Mouse (Mus musculus): ENCODE measurements around the gene Smo. TPM values are rescaled to one million over a fixed set of nuclear protein-coding genes. Genes with fewer than 3 reads are reported as not detected.

The Smo gene
- polyA plus RNA-seq, 1 experiment from 2014 or later = 2.9 TPM

DNA sequence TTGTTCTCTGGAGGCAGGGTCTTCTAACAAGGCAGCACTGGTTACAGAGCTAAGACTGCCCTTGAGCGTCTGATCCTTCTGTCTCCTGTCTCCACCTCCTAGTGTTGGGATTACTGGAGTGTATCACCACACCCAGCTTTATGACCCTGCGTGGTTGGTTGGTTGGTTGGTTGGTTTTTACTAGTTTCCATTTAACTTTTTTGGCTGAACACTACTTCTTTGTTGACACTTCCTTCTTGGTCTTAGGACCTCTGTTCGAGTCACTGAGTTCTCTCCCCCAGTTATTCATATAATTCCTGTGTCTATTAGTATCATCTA is 41.9 kb downstream of the Smo start:
- Histone ChIP-seq H3K36me3 (ENCODE audit: control insufficient read depth, insufficient read depth) (no peaks in the 10 kb centered on the region), H3K9me3 (replicated peaks; ENCODE audit: control insufficient read depth, low read length) (no peaks in the 10 kb centered on the region), H3K4me3 (ENCODE audit: low read depth, low read length) (no peak overlapping the region), H3K4me1 (ENCODE audit: control insufficient read depth, low read depth, low read length) (peaks cover 4% of the 10 kb centered on the region), H3K9ac (ENCODE audit: low read depth, low read length) (no peak overlapping the region), H3K27me3 (ENCODE audit: control insufficient read depth, insufficient read depth, low read depth, low read length) (no peaks in the 10 kb centered on the region), H3K27ac (ENCODE audit: low read length) (no peak overlapping the region), H3K4me2 (ENCODE audit: low read depth, low read length) (no peak overlapping the region)
- ATAC-seq (ENCODE audit: low read depth) = no peak
- WGBS (ENCODE audit: insufficient replicate concordance) = 74% methylated on average over 3 of the region's 3 CpGs

GRCm38 (mm10) chr6:29780082-29780481 is 44.8 kb downstream of the Smo start:
- no peaks in the 10 kb centered on the region for H3K9me3 ChIP-seq (replicated peaks; ENCODE audit: control insufficient read depth, low read length)
- no peak overlapping the region for H3K4me3 ChIP-seq (ENCODE audit: low read depth, low read length)
- H3K4me1 ChIP-seq (ENCODE audit: control insufficient read depth, low read depth, low read length) = peaks cover 21% of the 10 kb centered on the region
- no peaks in the 10 kb centered on the region for H3K36me3 ChIP-seq (ENCODE audit: control insufficient read depth, insufficient read depth)
- no peak overlapping the region for H3K4me2 ChIP-seq (ENCODE audit: low read depth, low read length)
- no peak for ATAC-seq (ENCODE audit: low read depth)
- no peak overlapping the region for H3K27ac ChIP-seq (ENCODE audit: low read length)
- H3K27me3 ChIP-seq (ENCODE audit: control insufficient read depth, insufficient read depth, low read depth, low read length) = no peaks in the 10 kb centered on the region
- H3K9ac ChIP-seq (ENCODE audit: low read depth, low read length) = no peak overlapping the region

GRCm38 (mm10) chr6:29780571-29780970 is 45.3 kb downstream of the Smo start:
- Histone ChIP-seq H3K27ac (ENCODE audit: low read length) (no peak overlapping the region), H3K4me1 (ENCODE audit: control insufficient read depth, low read depth, low read length) (peaks cover 21% of the 10 kb centered on the region), H3K4me2 (ENCODE audit: low read depth, low read length) (no peak overlapping the region), H3K9me3 (replicated peaks; ENCODE audit: control insufficient read depth, low read length) (no peaks in the 10 kb centered on the region), H3K4me3 (ENCODE audit: low read depth, low read length) (no peak overlapping the region), H3K36me3 (ENCODE audit: control insufficient read depth, insufficient read depth) (no peaks in the 10 kb centered on the region), H3K9ac (ENCODE audit: low read depth, low read length) (no peak overlapping the region), H3K27me3 (ENCODE audit: control insufficient read depth, insufficient read depth, low read depth, low read length) (no peaks in the 10 kb centered on the region)
- no peak for ATAC-seq (ENCODE audit: low read depth)
- WGBS (ENCODE audit: insufficient replicate concordance) = 83% methylated on average over 2 of the region's 2 CpGs

DNA sequence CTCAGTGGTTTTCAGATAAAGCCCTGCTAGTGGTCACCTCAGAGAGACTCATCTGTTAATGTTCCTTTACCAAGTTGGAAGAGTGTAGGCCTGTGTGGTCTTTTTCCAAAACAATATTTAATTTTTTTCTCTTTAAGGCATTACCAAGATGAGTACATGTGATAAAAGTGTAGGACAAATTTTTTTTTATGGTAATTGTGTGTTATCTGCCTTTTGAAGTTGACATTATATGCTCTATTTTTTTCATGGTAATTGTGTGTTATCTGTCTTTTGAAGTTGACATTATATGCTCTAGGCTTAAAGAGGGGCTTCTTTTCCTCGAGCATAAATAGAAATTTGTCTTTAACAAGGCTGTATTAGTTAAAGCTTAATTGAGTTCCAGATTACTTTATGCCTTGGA is 46.9 kb downstream of the Smo start:
- no peak overlapping the region for H3K4me2 ChIP-seq (ENCODE audit: low read depth, low read length)
- no peaks in the 10 kb centered on the region for H3K27me3 ChIP-seq (ENCODE audit: control insufficient read depth, insufficient read depth, low read depth, low read length)
- no peaks in the 10 kb centered on the region for H3K36me3 ChIP-seq (ENCODE audit: control insufficient read depth, insufficient read depth)
- 31% methylated on average over 1 of the region's 1 CpGs for WGBS (ENCODE audit: insufficient replicate concordance)
- ATAC-seq (ENCODE audit: low read depth) = no peak
- H3K9me3 ChIP-seq (replicated peaks; ENCODE audit: control insufficient read depth, low read length) = no peaks in the 10 kb centered on the region
- no peak overlapping the region for H3K4me3 ChIP-seq (ENCODE audit: low read depth, low read length)
- no peak overlapping the region for H3K9ac ChIP-seq (ENCODE audit: low read depth, low read length)
- peaks cover 16% of the 10 kb centered on the region for H3K4me1 ChIP-seq (ENCODE audit: control insufficient read depth, low read depth, low read length)
- H3K27ac ChIP-seq (ENCODE audit: low read length) = no peak overlapping the region

DNA sequence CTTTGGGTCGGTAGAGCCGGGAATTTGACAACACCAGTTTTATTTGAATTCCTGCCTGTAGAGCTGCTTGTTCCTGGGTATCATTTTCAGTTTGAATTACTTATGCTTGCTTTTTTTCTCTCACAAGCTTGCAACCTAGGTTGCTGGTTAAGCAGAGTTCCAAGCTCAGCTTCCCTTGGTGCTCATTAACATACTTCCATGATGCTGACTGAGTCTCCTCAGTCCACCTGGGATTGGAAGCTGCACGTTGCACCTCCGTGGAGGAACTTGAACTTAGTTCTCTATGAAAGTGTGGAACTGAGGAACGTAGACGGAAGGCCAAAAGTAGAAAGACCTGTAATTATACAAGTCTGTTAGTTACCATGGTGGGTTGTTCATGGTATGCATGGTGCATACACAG is 48.7 kb downstream of the Smo start:
- Histone ChIP-seq H3K9me3 (replicated peaks; ENCODE audit: control insufficient read depth, low read length) (no peaks in the 10 kb centered on the region), H3K4me2 (ENCODE audit: low read depth, low read length) (peak overlapping the region; percentile 30), H3K36me3 (ENCODE audit: control insufficient read depth, insufficient read depth) (no peaks in the 10 kb centered on the region), H3K4me3 (ENCODE audit: low read depth, low read length) (no peak overlapping the region), H3K27ac (ENCODE audit: low read length) (no peak overlapping the region), H3K9ac (ENCODE audit: low read depth, low read length) (no peak overlapping the region), H3K4me1 (ENCODE audit: control insufficient read depth, low read depth, low read length) (peaks cover 16% of the 10 kb centered on the region), H3K27me3 (ENCODE audit: control insufficient read depth, insufficient read depth, low read depth, low read length) (no peaks in the 10 kb centered on the region)
- WGBS (ENCODE audit: insufficient replicate concordance) = 85% methylated on average over 6 of the region's 6 CpGs
- ATAC-seq (ENCODE audit: low read depth) = no peak

DNA sequence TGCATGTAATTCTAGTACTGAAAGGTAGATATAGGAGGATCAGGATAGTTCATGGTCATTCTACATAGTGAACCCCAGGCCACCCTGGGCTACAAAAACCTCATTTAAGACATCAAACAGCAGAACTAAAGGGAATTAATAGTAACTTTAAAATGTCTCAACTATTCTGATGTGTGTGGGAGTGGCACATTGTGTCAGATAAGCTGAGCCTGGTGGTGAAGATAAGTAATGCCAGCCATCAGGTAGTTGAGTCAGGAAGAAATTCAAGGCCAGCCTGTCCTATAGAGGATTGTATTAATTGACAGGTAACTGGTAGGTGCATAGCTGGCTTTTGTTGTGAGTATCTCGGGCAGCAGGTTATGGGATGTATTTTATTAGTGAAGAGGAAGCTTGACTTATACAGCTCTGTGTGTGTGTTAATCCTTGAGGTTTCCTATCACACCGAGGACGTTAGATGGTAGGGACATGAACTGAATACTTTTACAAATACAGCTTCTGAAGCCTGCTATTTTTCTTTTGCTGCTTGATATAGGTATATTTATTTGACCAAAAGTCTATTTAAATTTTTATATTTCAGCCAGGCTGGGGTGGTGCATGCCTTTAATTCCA is 49.2 kb downstream of the Smo start:
- Histone ChIP-seq H3K36me3 (ENCODE audit: control insufficient read depth, insufficient read depth) (no peaks in the 10 kb centered on the region), H3K4me1 (ENCODE audit: control insufficient read depth, low read depth, low read length) (peaks cover 16% of the 10 kb centered on the region), H3K4me2 (ENCODE audit: low read depth, low read length) (peak overlapping the region; percentile 30), H3K27me3 (ENCODE audit: control insufficient read depth, insufficient read depth, low read depth, low read length) (no peaks in the 10 kb centered on the region), H3K9me3 (replicated peaks; ENCODE audit: control insufficient read depth, low read length) (no peaks in the 10 kb centered on the region), H3K27ac (ENCODE audit: low read length) (no peak overlapping the region), H3K9ac (ENCODE audit: low read depth, low read length) (no peak overlapping the region), H3K4me3 (ENCODE audit: low read depth, low read length) (no peak overlapping the region)
- peak; percentile 80 for ATAC-seq (ENCODE audit: low read depth)
- WGBS (ENCODE audit: insufficient replicate concordance) = 41% methylated on average over 3 of the region's 3 CpGs

- Histone ChIP-seq H3K4me2 (ENCODE audit: low read depth, low read length) (no peak overlapping the region), H3K27me3 (ENCODE audit: control insufficient read depth, insufficient read depth, low read depth, low read length) (no peaks in the 10 kb centered on the region), H3K27ac (ENCODE audit: low read length) (no peak overlapping the region), H3K9me3 (replicated peaks; ENCODE audit: control insufficient read depth, low read length) (no peaks in the 10 kb centered on the region), H3K9ac (ENCODE audit: low read depth, low read length) (no peak overlapping the region), H3K4me1 (ENCODE audit: control insufficient read depth, low read depth, low read length) (peaks cover 16% of the 10 kb centered on the region), H3K36me3 (ENCODE audit: control insufficient read depth, insufficient read depth) (no peaks in the 10 kb centered on the region), H3K4me3 (ENCODE audit: low read depth, low read length) (no peak overlapping the region)
- WGBS (ENCODE audit: insufficient replicate concordance) = 45% methylated on average over 5 of the region's 5 CpGs
- ATAC-seq (ENCODE audit: low read depth) = no peak
Observed at GRCm38 (mm10) chr6:29785759-29786158, 50.5 kb downstream of the Smo start.

DNA sequence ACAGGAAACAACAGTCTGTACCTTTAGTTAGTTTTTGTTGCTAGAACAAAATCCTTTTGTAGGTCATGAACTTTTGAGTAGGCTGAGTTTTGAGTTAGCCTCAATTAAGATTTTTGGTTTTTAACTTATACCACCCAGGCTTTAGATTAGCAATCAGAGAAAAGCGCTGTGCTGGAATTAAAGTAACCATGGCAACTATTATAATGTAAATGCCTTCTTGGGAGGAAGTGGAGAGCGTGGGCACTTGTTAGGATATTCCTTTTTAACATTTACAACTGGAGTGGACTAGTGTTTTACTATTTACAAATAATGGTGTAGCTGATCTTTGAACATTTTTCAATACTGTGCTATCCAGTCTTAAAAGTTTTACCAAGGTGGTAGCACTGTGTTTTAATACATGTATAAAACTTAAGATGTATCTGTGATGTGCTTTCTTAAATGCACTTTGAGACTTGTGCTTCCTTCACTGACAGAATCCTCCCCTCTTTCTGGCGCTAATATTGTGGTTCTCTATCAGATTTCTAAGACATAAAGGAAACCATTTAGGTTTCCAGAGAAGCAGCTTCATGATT is 53.6 kb downstream of the Smo start:
- H3K27me3 ChIP-seq (ENCODE audit: control insufficient read depth, insufficient read depth, low read depth, low read length) = no peaks in the 10 kb centered on the region
- H3K36me3 ChIP-seq (ENCODE audit: control insufficient read depth, insufficient read depth) = no peaks in the 10 kb centered on the region
- H3K4me1 ChIP-seq (ENCODE audit: control insufficient read depth, low read depth, low read length) = peaks cover 12% of the 10 kb centered on the region
- ATAC-seq (ENCODE audit: low read depth) = no peak
- 58% methylated on average over 3 of the region's 3 CpGs for WGBS (ENCODE audit: insufficient replicate concordance)
- H3K27ac ChIP-seq (ENCODE audit: low read length) = no peak overlapping the region
- H3K4me3 ChIP-seq (ENCODE audit: low read depth, low read length) = no peak overlapping the region
- H3K4me2 ChIP-seq (ENCODE audit: low read depth, low read length) = no peak overlapping the region
- H3K9me3 ChIP-seq (replicated peaks; ENCODE audit: control insufficient read depth, low read length) = no peaks in the 10 kb centered on the region
- H3K9ac ChIP-seq (ENCODE audit: low read depth, low read length) = no peak overlapping the region

- H3K9ac ChIP-seq (ENCODE audit: low read depth, low read length) = no peak overlapping the region
- 48% methylated on average over 3 of the region's 3 CpGs for WGBS (ENCODE audit: insufficient replicate concordance)
Observed at GRCm38 (mm10) chr6:29790014-29790698, 54.9 kb downstream of the Smo start.

More at GRCm38 (mm10) chr6:29790014-29790698, 54.9 kb downstream of the Smo start:
- H3K4me3 ChIP-seq (ENCODE audit: low read depth, low read length) = no peak overlapping the region
- no peaks in the 10 kb centered on the region for H3K9me3 ChIP-seq (replicated peaks; ENCODE audit: control insufficient read depth, low read length)
- H3K27me3 ChIP-seq (ENCODE audit: control insufficient read depth, insufficient read depth, low read depth, low read length) = no peaks in the 10 kb centered on the region
- no peak overlapping the region for H3K4me2 ChIP-seq (ENCODE audit: low read depth, low read length)
- H3K27ac ChIP-seq (ENCODE audit: low read length) = no peak overlapping the region
- no peaks in the 10 kb centered on the region for H3K36me3 ChIP-seq (ENCODE audit: control insufficient read depth, insufficient read depth)
- ATAC-seq (ENCODE audit: low read depth) = no peak
- H3K4me1 ChIP-seq (ENCODE audit: control insufficient read depth, low read depth, low read length) = no peaks in the 10 kb centered on the region; the same call in 1 of the 2 replicates

Measured in liver, embryonic 16.5 days (tissue).